Mouse (Mus musculus): ENCODE measurements around the gene Cep295. TPM values are rescaled to one million over a fixed set of nuclear protein-coding genes. Genes with fewer than 3 reads are reported as not detected.
"Not testable (repeated sequence)": the region's sequence is repeated elsewhere in the genome, so short reads cannot be mapped to it uniquely, and the experiment has no call there.

Cep295 gene
- polyA plus RNA-seq, 1 experiment from 2014 or later, result 19.3 TPM

DNA sequence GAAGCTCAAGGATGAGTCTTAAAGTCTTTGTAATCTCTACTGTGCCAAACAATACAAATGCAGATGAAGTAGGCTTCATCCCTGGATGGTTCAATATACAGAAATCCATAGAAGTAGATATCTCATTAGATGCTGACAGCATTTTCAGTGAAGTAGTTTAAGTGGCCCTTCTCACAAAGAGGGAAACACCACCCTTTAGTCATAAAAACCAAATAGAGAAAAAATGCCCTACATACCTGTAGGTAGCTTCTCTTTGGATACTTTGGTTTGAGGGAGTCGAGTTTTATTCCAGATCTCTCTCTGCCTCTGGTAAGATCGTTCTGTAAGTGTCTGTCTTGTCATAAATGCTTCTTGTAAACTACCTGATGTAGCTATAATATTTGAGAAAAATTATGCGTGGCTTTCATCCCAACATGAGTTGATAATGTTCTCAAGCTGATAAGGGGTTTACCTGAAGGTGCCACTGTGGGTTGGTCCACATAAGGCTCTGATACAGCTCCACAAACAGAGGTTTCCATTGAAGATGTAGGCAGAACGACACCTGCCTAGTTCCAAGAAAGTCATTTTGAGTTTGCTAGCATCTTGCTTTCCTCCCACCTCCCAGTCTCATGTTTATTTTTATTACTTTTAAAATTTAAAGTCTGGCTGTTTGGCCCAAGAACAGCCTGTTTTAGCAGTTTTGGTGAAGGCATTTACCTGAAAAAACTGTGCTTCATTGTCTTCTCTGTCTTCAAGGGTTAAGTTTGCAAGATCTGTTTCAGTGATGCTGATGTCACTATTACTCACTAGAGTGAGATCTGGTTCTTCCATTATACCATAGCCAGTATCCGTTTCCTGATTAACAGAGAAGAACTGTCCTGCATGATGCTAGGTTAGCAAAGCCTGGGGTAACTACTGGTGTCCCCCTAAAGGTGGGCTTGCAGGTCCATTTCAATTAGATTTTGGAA lies 40.1 kb downstream of the Cep295 start:
- Histone ChIP-seq H3K9ac (no peak overlapping the region), H3K27ac (no peak overlapping the region), H3K9me3 (replicated peaks) (no peaks in the 10 kb centered on the region), H3K4me2 (no peak overlapping the region), H3K36me3 (ENCODE audit: poor library complexity, severe bottlenecking) (peaks cover 70% of the 10 kb centered on the region), H3K4me3 (no peak overlapping the region), H3K27me3 (no peaks in the 10 kb centered on the region), H3K4me1 (no peaks in the 10 kb centered on the region)
- 60% methylated on average over 5 of the region's 5 CpGs for WGBS
- ATAC-seq, result no peak

DNA sequence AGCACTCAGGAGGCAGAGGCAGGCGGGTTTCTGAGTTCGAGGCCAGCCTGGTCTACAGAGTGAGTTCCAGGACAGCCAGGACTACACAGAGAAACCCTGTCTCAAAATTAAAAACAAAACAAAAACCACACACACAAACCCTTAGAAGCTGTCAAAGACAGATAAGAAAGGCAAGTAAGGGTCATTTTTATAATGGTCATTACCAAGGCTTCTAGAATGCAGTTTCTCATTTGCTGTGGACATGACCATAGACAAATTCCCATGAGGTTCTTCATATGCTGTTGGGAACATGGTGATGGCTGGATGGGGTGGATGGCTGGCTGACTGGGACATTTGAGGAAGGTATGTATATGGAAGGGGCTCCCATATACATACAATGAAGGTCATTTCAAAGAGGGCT lies 41.3 kb downstream of the Cep295 start:
- not testable (repeated sequence) for H3K27me3 ChIP-seq; H3K4me2 ChIP-seq; H3K27ac ChIP-seq; H3K4me3 ChIP-seq; H3K9ac ChIP-seq; H3K9me3 ChIP-seq (replicated peaks); ATAC-seq; H3K4me1 ChIP-seq
- 83% methylated on average over 2 of the region's 2 CpGs for WGBS
- peaks cover 71% of the 10 kb centered on the region for H3K36me3 ChIP-seq (ENCODE audit: poor library complexity, severe bottlenecking)

DNA sequence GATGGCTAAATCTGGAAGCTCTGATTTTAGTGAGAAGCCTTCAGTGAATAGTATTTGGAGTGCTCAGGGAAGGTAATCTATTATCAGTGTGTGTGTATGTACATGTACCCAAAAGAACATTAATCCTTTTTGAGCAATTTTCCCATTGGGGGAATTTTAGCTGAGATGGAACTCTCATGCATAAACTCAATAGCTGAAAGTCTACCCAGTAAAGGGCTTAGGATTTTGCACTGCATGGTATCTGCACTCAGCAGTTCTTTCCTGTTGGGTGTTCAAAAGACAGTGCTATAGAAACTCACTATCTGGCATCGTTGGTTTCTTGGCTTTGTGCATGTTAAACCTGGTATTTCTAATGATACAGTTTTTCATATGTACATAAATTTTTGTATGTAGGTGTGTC lies 43.0 kb downstream of the Cep295 start:
- H3K4me3 ChIP-seq, result no peak overlapping the region
- 97% methylated on average over 1 of the region's 1 CpGs for WGBS
- H3K27me3 ChIP-seq, result no peaks in the 10 kb centered on the region
- ATAC-seq, result no peak
- H3K9me3 ChIP-seq (replicated peaks), result no peaks in the 10 kb centered on the region
- no peak overlapping the region for H3K4me2 ChIP-seq
- peaks cover under 1% of the 10 kb centered on the region; the same call in 1 of the 2 replicates for H3K4me1 ChIP-seq
- H3K9ac ChIP-seq, result no peak overlapping the region
- H3K27ac ChIP-seq, result no peak overlapping the region
- H3K36me3 ChIP-seq (ENCODE audit: poor library complexity, severe bottlenecking), result peaks cover 80% of the 10 kb centered on the region

DNA sequence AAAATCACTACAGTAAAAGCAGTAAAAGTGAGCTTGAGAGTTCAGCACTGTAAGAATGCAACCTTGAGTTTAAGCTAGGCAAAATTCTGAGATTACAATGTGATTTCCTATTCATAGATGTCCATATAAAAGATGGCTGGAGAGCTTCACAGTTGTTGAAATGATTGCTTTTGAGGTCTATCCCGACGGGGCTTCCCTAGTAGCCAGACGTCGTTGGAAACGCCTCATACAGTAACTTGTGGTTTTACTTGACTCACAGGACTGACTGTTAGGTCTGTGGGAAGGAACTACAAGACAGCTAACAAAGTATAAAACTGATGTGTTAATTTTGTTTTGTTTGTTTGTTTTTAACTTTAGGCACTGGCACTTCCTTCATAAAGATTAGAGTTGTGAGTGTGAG lies 44.0 kb downstream of the Cep295 start:
- Histone ChIP-seq H3K36me3 (ENCODE audit: poor library complexity, severe bottlenecking) (peaks cover 89% of the 10 kb centered on the region), H3K27ac (no peak overlapping the region), H3K27me3 (no peaks in the 10 kb centered on the region), H3K9ac (no peak overlapping the region), H3K4me2 (no peak overlapping the region), H3K4me1 (peaks cover 9% of the 10 kb centered on the region), H3K4me3 (no peak overlapping the region), H3K9me3 (replicated peaks) (no peaks in the 10 kb centered on the region)
- no peak for ATAC-seq
- WGBS, result 93% methylated on average over 5 of the region's 5 CpGs

DNA sequence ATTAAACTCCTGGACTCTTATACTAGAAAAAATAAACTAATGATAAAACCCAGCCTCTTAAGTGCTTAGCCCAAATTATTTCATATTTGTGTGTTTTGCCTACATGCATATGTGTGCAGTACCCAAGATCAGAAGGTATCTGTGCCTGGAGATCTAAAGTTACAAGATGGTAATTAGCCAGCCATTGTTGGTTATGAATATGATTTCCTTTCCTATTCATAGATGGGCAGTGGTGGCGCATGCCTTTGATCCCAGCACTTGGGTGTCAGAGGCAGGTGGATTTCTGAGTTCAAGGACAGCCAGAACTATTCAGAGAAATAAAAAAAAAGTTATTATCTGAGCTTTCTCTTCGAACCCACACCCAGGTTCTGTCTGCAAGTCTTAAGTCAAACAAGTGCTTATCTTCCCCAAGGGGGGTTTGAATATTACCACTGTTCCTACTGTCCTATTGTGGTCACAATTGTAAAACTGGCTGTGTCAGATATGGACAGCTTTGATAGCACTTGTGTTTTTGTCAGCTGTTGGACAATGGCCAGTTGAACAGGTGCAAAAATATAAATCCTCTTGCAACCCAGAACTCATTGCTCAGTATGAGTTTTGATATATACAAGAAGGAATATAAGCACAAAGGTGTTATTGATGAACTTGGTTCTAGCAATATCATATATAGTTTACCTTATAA lies 45.4 kb downstream of the Cep295 start:
- Histone ChIP-seq H3K9me3 (replicated peaks) (no peaks in the 10 kb centered on the region), H3K4me1 (peaks cover 23% of the 10 kb centered on the region), H3K4me3 (no peak overlapping the region), H3K27me3 (no peaks in the 10 kb centered on the region), H3K4me2 (no peak overlapping the region), H3K36me3 (ENCODE audit: poor library complexity, severe bottlenecking) (peaks cover 84% of the 10 kb centered on the region), H3K27ac (no peak overlapping the region), H3K9ac (no peak overlapping the region)
- WGBS, result 94% methylated on average over 2 of the region's 2 CpGs
- no peak for ATAC-seq

DNA sequence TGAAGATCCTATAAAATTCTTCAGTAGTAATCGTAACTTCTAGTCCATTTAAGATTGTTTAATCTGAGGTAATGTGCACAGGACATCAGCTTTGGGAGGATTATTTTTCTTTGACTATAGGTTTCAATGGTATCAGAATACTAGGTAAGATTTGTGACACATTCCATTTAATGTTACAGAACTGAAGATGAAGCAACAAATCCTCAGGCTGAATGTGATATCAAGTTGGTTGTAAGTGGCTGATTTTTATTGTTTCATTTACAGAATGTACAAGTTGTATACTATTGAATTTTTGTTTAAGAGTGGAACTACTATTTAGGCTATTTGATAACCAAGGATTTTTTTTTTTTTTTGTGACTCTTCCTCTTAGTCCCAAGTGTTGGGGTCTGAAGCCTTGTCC lies 47.4 kb downstream of the Cep295 start:
- no peak overlapping the region for H3K9ac ChIP-seq
- no peaks in the 10 kb centered on the region for H3K9me3 ChIP-seq (replicated peaks)
- 93% methylated on average over 1 of the region's 1 CpGs for WGBS
- H3K4me2 ChIP-seq, result no peak overlapping the region
- H3K27me3 ChIP-seq, result no peaks in the 10 kb centered on the region
- peaks cover 65% of the 10 kb centered on the region for H3K36me3 ChIP-seq (ENCODE audit: poor library complexity, severe bottlenecking)
- H3K27ac ChIP-seq, result no peak overlapping the region
- ATAC-seq, result no peak
- peaks cover 29% of the 10 kb centered on the region for H3K4me1 ChIP-seq
- no peak overlapping the region for H3K4me3 ChIP-seq

DNA sequence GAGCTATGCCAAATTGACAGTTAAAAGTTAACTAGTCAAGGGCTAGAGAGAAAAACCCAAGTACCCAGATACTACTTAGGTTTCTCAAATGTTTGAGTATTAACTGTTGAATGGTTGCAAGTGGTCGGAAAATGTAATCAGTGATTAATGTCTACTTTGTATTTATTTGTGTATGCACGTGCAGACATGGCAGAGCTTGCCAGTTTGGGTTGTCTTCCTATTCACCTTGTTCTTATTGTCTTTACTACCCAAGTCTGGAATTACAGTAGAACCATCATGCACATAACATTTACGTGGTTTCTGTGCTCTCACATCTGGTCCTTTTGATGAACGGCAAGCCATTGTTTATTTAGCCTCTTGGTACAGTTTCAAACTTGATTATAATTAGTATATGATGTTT lies 48.2 kb downstream of the Cep295 start:
- H3K27ac ChIP-seq, result no peak overlapping the region
- peaks cover 29% of the 10 kb centered on the region for H3K4me1 ChIP-seq
- H3K27me3 ChIP-seq, result no peaks in the 10 kb centered on the region
- H3K36me3 ChIP-seq (ENCODE audit: poor library complexity, severe bottlenecking), result peaks cover 58% of the 10 kb centered on the region
- H3K4me3 ChIP-seq, result no peak overlapping the region
- no peaks in the 10 kb centered on the region for H3K9me3 ChIP-seq (replicated peaks)
- peak overlapping the region; percentile 26 for H3K4me2 ChIP-seq
- 91% methylated on average over 4 of the region's 4 CpGs for WGBS
- no peak for ATAC-seq
- no peak overlapping the region for H3K9ac ChIP-seq

DNA sequence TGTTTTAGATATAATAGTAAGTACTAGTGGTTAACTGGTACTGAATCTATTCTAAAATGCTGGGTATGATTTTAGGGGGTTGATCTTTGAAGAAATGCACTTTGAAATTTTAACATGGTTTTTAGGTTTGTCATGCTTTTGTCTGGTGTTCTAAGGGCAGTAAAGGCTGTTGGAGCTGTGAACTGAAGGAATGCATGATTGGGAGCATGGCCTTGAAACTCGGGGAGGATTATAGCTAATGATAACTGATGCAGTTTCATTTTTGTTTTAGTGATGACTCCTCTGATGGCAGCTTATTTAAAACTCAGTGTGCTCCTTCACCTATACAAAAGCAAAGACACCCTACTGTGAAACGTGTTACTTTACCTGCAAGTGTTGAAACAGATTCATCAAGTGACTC lies 49.3 kb downstream of the Cep295 start:
- no peak overlapping the region for H3K4me3 ChIP-seq

DNA sequence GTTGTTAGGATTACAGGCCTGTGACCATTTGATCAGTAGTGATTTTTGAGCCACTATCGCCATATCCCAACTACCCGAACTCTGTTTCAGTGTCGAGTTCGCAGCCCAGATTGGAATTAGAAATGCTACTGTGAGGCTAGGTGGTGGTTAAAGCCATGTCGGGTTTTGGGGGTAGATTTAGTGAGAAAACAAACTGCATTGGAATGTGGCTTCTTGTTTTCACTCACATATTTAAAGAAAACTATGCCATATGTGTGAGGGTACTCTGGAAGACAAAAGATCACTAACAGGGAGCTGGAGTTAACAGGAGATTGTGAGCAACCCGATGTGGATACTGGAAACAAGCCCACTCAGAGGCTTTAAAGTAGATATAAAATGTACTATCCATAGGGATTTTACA lies 50.3 kb downstream of the Cep295 start:
- Histone ChIP-seq H3K9me3 (replicated peaks) (no peaks in the 10 kb centered on the region), H3K27me3 (no peaks in the 10 kb centered on the region), H3K9ac (peak overlapping the region; percentile 97), H3K4me2 (peak overlapping the region; percentile 88), H3K27ac (peak overlapping the region; percentile 14; the same call in 1 of the 2 replicates), H3K36me3 (ENCODE audit: poor library complexity, severe bottlenecking) (peaks cover 39% of the 10 kb centered on the region), H3K4me3 (peak overlapping the region; percentile 88), H3K4me1 (peaks cover 29% of the 10 kb centered on the region)
- ATAC-seq, result no peak
- 4% methylated on average over 6 of the region's 6 CpGs for WGBS

More for the DNA sequence above, 49.3 kb downstream of the Cep295 start:
- WGBS, result 60% methylated on average over 2 of the region's 2 CpGs
- H3K9ac ChIP-seq, result no peak overlapping the region
- H3K27me3 ChIP-seq, result no peaks in the 10 kb centered on the region
- H3K9me3 ChIP-seq (replicated peaks), result no peaks in the 10 kb centered on the region
- no peak for ATAC-seq
- no peak overlapping the region for H3K4me2 ChIP-seq
- no peak overlapping the region for H3K27ac ChIP-seq
- peaks cover 29% of the 10 kb centered on the region for H3K4me1 ChIP-seq
- H3K36me3 ChIP-seq (ENCODE audit: poor library complexity, severe bottlenecking), result peaks cover 46% of the 10 kb centered on the region

DNA sequence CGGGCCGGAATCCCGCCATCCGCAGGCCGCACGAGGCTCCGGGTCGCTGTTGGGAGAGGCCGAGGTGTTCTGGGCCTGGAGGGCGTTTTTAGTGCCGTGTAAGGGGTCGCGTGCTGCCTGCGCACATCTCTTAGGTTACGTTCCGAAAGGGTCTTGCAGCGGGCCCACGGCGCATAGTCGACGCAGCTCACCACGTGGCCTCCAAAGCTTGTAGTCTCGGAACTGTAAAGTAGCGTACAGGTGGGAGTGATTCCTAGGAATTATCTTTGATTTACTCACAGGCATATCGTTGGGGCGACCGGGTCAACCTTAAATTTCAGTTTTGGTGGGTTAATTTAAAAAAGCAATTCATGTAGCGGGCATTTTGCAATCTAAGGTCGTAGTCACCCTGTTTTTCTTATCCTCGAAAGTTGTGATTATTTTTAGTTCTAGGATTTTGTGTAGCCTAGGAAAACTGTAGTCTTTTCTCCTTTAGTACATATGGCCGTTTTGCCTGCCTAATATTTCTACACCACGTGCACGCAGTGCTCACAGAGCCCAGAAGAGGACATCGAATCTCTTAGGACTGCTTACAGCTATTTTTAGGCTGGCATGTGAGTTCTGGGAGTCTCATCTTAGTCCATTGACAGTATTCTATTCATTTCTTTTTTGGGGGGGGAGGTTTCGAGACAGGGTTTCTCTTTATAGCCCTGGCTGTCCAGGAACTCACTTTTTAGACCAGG lies 51.0 kb downstream of the Cep295 start, which contains the start of gene 4931406C07Rik:
4931406C07Rik (minus strand) TSS at position 51 of the 722 bp plus-strand sequence.
- Histone ChIP-seq H3K27me3 (no peaks in the 10 kb centered on the region), H3K9me3 (replicated peaks) (no peaks in the 10 kb centered on the region), H3K9ac (peak within 1 kb of the TSS; percentile 97), H3K4me3 (peak within 1 kb of the TSS; percentile 88), H3K36me3 (ENCODE audit: poor library complexity, severe bottlenecking) (peaks cover 32% of the 10 kb centered on the region), H3K4me1 (peaks cover 29% of the 10 kb centered on the region), H3K27ac (peak within 1 kb of the TSS; percentile 91), H3K4me2 (peak within 1 kb of the TSS; percentile 88)
- ATAC-seq, result peak; percentile 87
- under 1% methylated on average over 35 of the region's 35 CpGs for WGBS

DNA sequence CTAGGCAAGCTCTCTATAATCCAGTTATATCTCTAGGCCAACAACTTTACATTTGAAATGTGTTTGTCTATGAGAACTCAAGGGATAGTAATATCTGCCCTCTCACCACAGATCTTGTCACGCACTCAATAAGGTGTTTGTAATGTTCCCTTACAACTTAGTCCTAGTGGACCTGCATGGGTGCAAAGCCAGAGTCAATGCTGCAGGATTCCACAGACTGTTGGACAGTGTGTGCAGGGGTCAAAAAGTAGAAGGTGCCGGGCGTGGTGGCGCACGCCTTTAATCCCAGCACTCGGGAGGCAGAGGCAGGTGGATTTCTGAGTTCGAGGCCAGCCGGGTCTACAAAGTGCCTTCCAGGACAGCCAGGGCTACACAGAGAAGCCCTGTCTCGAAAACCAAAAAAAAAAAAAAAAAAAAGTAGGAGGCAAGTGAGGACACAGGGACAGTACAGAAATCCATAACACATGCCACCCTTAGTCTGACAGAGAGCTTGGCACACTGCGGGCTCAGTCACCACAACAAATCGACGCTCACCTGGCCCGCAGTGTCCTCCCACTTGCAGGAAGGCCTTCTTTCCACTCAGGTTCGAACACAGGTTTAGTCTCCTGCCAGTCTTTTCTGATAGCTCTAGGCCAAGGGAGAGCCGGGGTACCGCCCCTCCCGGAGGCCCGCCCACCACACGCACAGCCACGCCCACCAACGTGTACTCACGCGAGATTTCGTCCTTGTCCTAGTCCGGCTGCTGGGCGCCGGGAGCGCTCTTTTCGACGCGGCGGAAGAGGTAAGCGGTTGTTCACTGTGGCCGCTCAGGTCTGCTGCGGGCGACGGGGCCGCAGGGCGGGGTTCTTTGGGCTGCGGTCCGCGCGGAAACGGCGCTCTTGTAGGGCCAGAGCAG lies 51.8 kb downstream of the Cep295 start, which contains the start of gene Taf1d:
Taf1d (plus strand) TSS at position 712 of the 895 bp plus-strand sequence.
- WGBS, result 13% methylated on average over 43 of the region's 45 CpGs
- peak; percentile 99 for ATAC-seq

More for the DNA sequence above, 51.8 kb downstream of the Cep295 start, which contains the start of gene Taf1d:
- H3K4me3 ChIP-seq, result peak within 1 kb of the TSS; percentile 88
- H3K27me3 ChIP-seq, result no peaks in the 10 kb centered on the region
- H3K4me1 ChIP-seq, result peaks cover 29% of the 10 kb centered on the region
- no peaks in the 10 kb centered on the region for H3K9me3 ChIP-seq (replicated peaks)
- H3K27ac ChIP-seq, result peak within 1 kb of the TSS; percentile 91
- peak within 1 kb of the TSS; percentile 97 for H3K9ac ChIP-seq
- H3K4me2 ChIP-seq, result peak within 1 kb of the TSS; percentile 88
- H3K36me3 ChIP-seq (ENCODE audit: poor library complexity, severe bottlenecking), result peaks cover 27% of the 10 kb centered on the region
